Mouse (Mus musculus) embryonic facial prominence, embryonic 14.5 days (tissue): ENCODE results near the gene Mrpl54. TPM values are rescaled to one million over a fixed set of nuclear protein-coding genes. Genes with fewer than 3 reads are reported as not detected.
A peak's percentile ranks its signal among the peaks of the same experiment; 100 is the strongest.

Experiments used
- ATAC-seq: fragments of 200-750 bp; cut with Nextera tagmentation; 2 replicates; pipeline ENCODE4 v1.8.0; 2017; ENCODE audit warnings: low read depth, moderate number of reproducible peaks, moderate TSS enrichment
- DNase-seq: peaks from one replicate; pipeline ENCODE4 v3.0.0-alpha.2; 2015; ENCODE audit warnings: low spot score
- H3K27ac ChIP-seq: fragments of 300-500 bp; sonication (generic); replicated peaks from 2 replicates; pipeline ENCODE4 v1.5.1; 2014; ENCODE audit warnings: low read depth, mild to moderate bottlenecking, low read length, moderate library complexity
- H3K27me3 ChIP-seq: fragments of 300-500 bp; sonication (generic); replicated peaks from 2 replicates; pipeline ENCODE4 v1.6.1; 2014; ENCODE audit warnings: low read length; ENCODE audit not compliant: control insufficient read depth, insufficient read depth
- H3K36me3 ChIP-seq: fragments of 300-500 bp; sonication (generic); 2 replicates; pipeline ENCODE4 v1.6.1; 2014; ENCODE audit warnings: low read length, mixed read lengths; ENCODE audit not compliant: control insufficient read depth, insufficient read depth
- H3K4me1 ChIP-seq: fragments of 300-500 bp; sonication (generic); 2 replicates; pipeline ENCODE4 v1.6.1; 2014; ENCODE audit warnings: antibody characterized with exemption, low read length; ENCODE audit not compliant: control insufficient read depth, insufficient read depth
- H3K4me2 ChIP-seq: fragments of 300-500 bp; sonication (generic); 2 replicates; pipeline ENCODE4 v1.6.1; 2014; ENCODE audit warnings: low read depth, mild to moderate bottlenecking, low read length, moderate library complexity, mixed read lengths
- H3K4me3 ChIP-seq: fragments of 300-500 bp; sonication (generic); 2 replicates; pipeline ENCODE4 v1.5.1; 2014; ENCODE audit warnings: low read depth, mild to moderate bottlenecking, low read length
- H3K9ac ChIP-seq: fragments of 300-500 bp; sonication (generic); 2 replicates; pipeline ENCODE4 v1.6.1; 2014; ENCODE audit warnings: low read depth, mild to moderate bottlenecking, low read length, moderate library complexity, mixed read lengths
- H3K9me3 ChIP-seq: fragments of 300-500 bp; sonication (generic); 2 replicates; pipeline ENCODE4 v1.6.1; 2016; ENCODE audit warnings: low read length; ENCODE audit not compliant: control insufficient read depth
- WGBS: fragments of 180-500 bp; shearing (Covaris S2); extraction: QIAGEN DNeasy Blood & Tissue Kit; methylation state at CpG from one replicate; pipeline ENCODE4 v1.1.7; 2014; 5-methylcytosine and 5-hydroxymethylcytosine counted together
- polyA plus RNA-seq: library from polyadenylated mRNA; unstranded; fragments of >200 nt; fragmentation: Nextera tagmentation; extraction: Ambion mirVana; gene quantifications from 2 replicates; pipeline ENCODE4 v1.2.1, GENCODE M21; 2014

Gene Mrpl54
- polyA plus RNA-seq, 1 experiment from 2014 or later: 196 TPM

- no peak for ATAC-seq
- Histone ChIP-seq H3K27me3 (peaks cover under 1% of the 10 kb centered on the region; the same call in 1 of the 2 replicates), H3K4me1 (peaks cover 6% of the 10 kb centered on the region; the same call in 1 of the 2 replicates), H3K9me3 (peaks cover 4% of the 10 kb centered on the region; the same call in 1 of the 2 replicates), H3K4me3 (peak overlapping the region; percentile 71), H3K36me3 (peaks cover 36% of the 10 kb centered on the region), H3K9ac (peak overlapping the region; percentile 50), H3K27ac (no peak overlapping the region), H3K4me2 (peak overlapping the region; percentile 74)
- DNase-seq: no peak
- WGBS: 89% methylated on average over 7 of the region's 8 CpGs
These were observed 1.2 kb downstream of the Mrpl54 start for GRCm38 (mm10) chr10:81265540-81265939.

GRCm38 (mm10) chr10:81261025-81261424, 5.7 kb downstream of the Mrpl54 start:
- no peak for ATAC-seq
- peaks cover 30% of the 10 kb centered on the region for H3K36me3 ChIP-seq
- H3K9me3 ChIP-seq: peaks cover 6% of the 10 kb centered on the region; the same call in 1 of the 2 replicates
- H3K9ac ChIP-seq: no peak overlapping the region
- H3K4me1 ChIP-seq: no peaks in the 10 kb centered on the region
- H3K27me3 ChIP-seq: peaks cover 43% of the 10 kb centered on the region
- WGBS: 93% methylated on average over 4 of the region's 4 CpGs
- DNase-seq: no peak
- H3K27ac ChIP-seq: no peak overlapping the region
- no peak overlapping the region for H3K4me3 ChIP-seq
- H3K4me2 ChIP-seq: no peak overlapping the region

- H3K27ac ChIP-seq: no peak overlapping the region
- peaks cover 23% of the 10 kb centered on the region for H3K36me3 ChIP-seq
- no peaks in the 10 kb centered on the region for H3K4me1 ChIP-seq
- ATAC-seq (peak; percentile 9; the same call in 1 of the 2 replicates), DNase-seq (no peak)
- H3K27me3 ChIP-seq: peaks cover 50% of the 10 kb centered on the region
- peaks cover 6% of the 10 kb centered on the region; the same call in 1 of the 2 replicates for H3K9me3 ChIP-seq
- no peak overlapping the region for H3K4me3 ChIP-seq
- H3K4me2 ChIP-seq: no peak overlapping the region
- 44% methylated on average over 16 of the region's 21 CpGs for WGBS
- no peak overlapping the region for H3K9ac ChIP-seq
These were observed 7.4 kb downstream of the Mrpl54 start for GRCm38 (mm10) chr10:81259225-81259884.

DNA sequence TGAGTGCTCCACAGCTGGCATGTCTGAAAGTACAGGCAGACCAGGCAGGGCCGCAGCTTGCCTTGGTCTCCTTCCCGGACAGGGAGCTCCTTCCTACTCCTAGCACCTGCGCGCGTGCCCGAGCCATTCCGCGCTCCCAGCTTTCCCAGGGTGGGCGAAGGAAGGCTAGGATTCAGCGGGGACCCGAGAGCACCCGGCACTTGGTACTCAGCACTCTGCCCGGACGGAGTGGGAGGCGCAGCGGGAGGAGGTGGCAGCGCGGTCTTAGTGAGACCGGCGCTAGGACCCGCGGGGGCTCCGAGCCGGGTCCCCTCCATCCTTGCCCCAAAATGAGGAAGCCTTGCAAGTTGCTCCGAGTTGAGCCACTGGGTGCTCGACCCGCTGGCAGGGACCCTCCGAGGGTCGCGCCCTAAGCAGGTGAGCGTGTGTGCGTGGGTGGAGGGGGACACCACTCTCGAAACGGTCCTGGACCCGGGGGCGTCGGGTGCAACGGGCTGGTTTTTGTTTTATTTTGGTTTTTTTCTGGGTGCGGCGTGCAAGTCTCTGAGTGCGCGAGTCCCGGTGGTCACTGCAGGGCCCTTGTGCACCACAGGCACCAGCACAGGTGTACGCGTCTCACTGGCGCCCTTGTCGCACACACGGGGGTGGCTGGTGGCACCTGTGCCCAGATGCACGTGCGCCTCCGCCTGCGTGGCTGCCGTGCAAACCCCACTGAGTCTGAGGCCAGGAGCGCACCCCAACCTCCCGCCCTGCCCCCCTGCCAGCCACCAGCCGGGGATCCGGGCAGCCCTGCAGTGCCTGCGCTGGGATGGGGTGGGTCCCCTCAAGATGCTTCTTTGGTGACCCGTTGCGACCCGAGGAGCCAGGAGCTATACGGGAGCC, 9.3 kb downstream of the Mrpl54 start:
- ATAC-seq (no peak), DNase-seq (no peak)
- H3K9me3 ChIP-seq: peaks cover 6% of the 10 kb centered on the region; the same call in 1 of the 2 replicates
- H3K27ac ChIP-seq: no peak overlapping the region
- WGBS: 2% methylated on average over 56 of the region's 62 CpGs
- H3K9ac ChIP-seq: peak overlapping the region; percentile 60
- H3K4me1 ChIP-seq: peaks cover 5% of the 10 kb centered on the region; the same call in 1 of the 2 replicates
- peak overlapping the region; percentile 43 for H3K4me3 ChIP-seq
- 0 out of 2 replicates have a peak, but pooled peaks cover 4% of the 10 kb centered on the region for H3K36me3 ChIP-seq
- H3K4me2 ChIP-seq: peak overlapping the region; percentile 83
- H3K27me3 ChIP-seq: peaks cover 69% of the 10 kb centered on the region

- Histone ChIP-seq H3K9ac (no peak overlapping the region), H3K4me1 (peaks cover 5% of the 10 kb centered on the region; the same call in 1 of the 2 replicates), H3K36me3 (0 out of 2 replicates have a peak, but pooled peaks cover 6% of the 10 kb centered on the region), H3K27me3 (peaks cover 80% of the 10 kb centered on the region), H3K9me3 (no peaks in the 10 kb centered on the region), H3K27ac (no peak overlapping the region), H3K4me2 (no peak overlapping the region), H3K4me3 (no peak overlapping the region)
- WGBS: 33% methylated on average over 1 of the region's 1 CpGs
- DNase-seq (no peak), ATAC-seq (no peak)
These were observed 11.8 kb downstream of the Mrpl54 start for GRCm38 (mm10) chr10:81254886-81255285.

DNA sequence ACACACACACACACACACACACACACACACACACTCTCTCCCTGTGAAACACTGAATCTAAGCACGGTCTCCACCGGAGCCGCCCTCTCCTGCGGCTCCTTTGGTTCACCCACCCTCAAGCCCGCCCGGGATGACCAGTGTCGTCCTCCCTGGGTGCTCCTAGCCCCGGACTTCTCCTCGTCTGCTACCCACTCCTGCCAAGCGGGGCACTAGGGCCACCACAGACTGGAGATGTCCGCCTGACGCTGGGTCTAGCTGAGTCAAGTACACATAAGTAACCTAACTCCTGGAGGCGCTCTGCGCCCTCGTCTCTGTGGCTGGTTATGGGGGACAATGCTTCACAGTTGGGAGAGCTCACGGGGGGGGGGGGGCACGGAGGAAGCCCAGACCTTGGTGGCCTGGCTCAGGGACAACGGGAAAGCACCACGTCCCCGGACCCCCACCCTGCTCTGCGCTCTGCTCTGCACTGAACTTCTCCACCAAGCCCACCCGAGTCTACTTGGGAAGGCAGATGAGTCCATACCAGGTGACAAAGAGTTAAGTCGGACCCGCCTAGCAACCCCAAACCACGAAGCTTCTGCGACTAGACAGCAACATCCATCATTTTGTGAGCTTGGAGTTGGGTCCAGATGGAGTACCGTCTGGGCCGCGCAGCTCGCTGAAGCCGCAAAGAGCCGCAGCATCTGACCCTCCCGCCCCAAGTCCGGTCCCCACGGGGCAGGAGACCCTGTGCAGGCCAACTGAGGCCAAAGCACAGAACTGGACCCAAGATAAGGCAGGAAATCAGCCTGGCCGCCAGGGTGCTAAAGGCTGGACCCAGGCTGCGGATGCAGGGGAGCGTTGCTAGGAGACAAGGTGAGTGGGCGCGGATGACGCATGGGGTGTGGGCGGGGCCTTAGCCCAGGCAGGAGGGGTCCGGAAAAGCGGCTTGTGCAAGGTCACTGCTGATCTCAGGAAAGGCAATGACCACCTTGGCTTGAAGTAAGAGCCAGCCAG, 14.0 kb downstream of the Mrpl54 start, which contains the start of gene Matk:
Gene Matk, plus strand, starts transcription at position 512 of the 996 bp plus-strand sequence.
- Histone ChIP-seq H3K9ac (peak within 1 kb of the TSS; percentile 26; the same call in 1 of the 2 replicates), H3K4me3 (peak within 1 kb of the TSS; percentile 20; the same call in 1 of the 2 replicates), H3K27me3 (peaks cover 58% of the 10 kb centered on the region), H3K4me1 (peaks cover 5% of the 10 kb centered on the region; the same call in 1 of the 2 replicates), H3K9me3 (no peaks in the 10 kb centered on the region), H3K27ac (no peak within 1 kb of the TSS), H3K4me2 (peak within 1 kb of the TSS; percentile 42), H3K36me3 (0 out of 2 replicates have a peak, but pooled peaks cover 6% of the 10 kb centered on the region)
- peak; percentile 57 for DNase-seq
- 8% methylated on average over 39 of the region's 44 CpGs for WGBS
- ATAC-seq: peak; percentile 54

GRCm38 (mm10) chr10:81249442-81249841, 17.3 kb downstream of the Mrpl54 start:
- H3K27me3 ChIP-seq: peaks cover 36% of the 10 kb centered on the region
- DNase-seq: no peak
- H3K4me3 ChIP-seq: no peak overlapping the region
- H3K4me2 ChIP-seq: no peak overlapping the region
- no peaks in the 10 kb centered on the region for H3K9me3 ChIP-seq
- peaks cover 5% of the 10 kb centered on the region; the same call in 1 of the 2 replicates for H3K4me1 ChIP-seq
- 87% methylated on average over 8 of the region's 8 CpGs for WGBS
- H3K27ac ChIP-seq: no peak overlapping the region
- H3K9ac ChIP-seq: no peak overlapping the region
- ATAC-seq: no peak
- H3K36me3 ChIP-seq: 0 out of 2 replicates have a peak, but pooled peaks cover 6% of the 10 kb centered on the region
